Mouse (Mus musculus): Measurements from ENCODE around the gene Slf2.

- no peak for TF ChIP-seq POLR2A (IDR thresholded peaks at IDR 0.05; ENCODE audit: borderline replicate concordance, insufficient read depth, low read length)
- no peak for TF ChIP-seq CTCF (IDR thresholded peaks at IDR 0.05; ENCODE audit: borderline replicate concordance, insufficient read depth, low read depth, low read length)
Observed at GRCm38 (mm10) chr19:45012219-45012618, 81.3 kb downstream of the Slf2 start.
